Mouse (Mus musculus) thymus, adult 2 months (tissue): ENCODE results near the gene Rassf7.

Source experiments
- CTCF ChIP-seq: fragments of 200-500 bp; IDR thresholded peaks from 2 replicates; pipeline ENCODE4 v1.5.1; 2012; ENCODE audit warnings: mild to moderate bottlenecking, control low read depth, low read length, moderate library complexity, borderline replicate concordance; ENCODE audit not compliant: control insufficient read depth, poor library complexity, insufficient read depth; ENCODE audit errors: extremely low read depth
- POLR2A ChIP-seq: fragments of 200-500 bp; IDR thresholded peaks from 2 replicates; pipeline ENCODE4 v1.6.1; 2012; ENCODE audit warnings: mild to moderate bottlenecking, low read length, control low read depth, moderate library complexity; ENCODE audit not compliant: control insufficient read depth, poor library complexity, insufficient read depth; ENCODE audit errors: extremely low read depth

DNA sequence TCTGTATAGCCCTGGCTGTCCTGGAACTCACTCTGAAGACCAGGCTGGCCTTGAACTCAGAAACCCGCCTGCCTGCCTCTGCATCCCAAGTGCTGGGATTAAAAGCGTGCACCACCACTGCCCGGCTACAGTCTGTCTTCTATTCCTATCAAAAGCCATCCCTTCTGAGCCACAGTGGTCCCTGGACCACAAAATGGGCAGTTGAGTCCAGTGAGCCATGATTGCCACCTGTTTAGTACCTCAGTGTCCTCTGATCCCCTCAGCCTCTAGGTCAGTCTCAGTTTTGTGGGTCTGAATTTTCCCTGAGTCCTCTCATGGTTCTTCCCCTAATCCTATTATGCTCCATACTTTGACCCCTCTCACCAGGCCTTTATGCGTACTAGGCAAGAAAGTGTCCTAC, 12.1 kb downstream of the Rassf7 start:
- TF ChIP-seq CTCF: no peak
- TF ChIP-seq POLR2A: no peak
